Mouse (Mus musculus) liver, adult (tissue): ENCODE measurements around the gene Ttc27.

ENCODE experiments used
- GATA4 ChIP-seq: IDR thresholded peaks from 2 replicates; pipeline ENCODE4 v1.6.1; 2014; ENCODE audit warnings: mild to moderate bottlenecking, low read length; ENCODE audit not compliant: insufficient replicate concordance

Gene Ttc27

GRCm38 (mm10) chr17:74799865-74800264, 82.3 kb downstream of the Ttc27 start:
- no peak for TF ChIP-seq GATA4

- TF ChIP-seq GATA4, result no peak
Observed at GRCm38 (mm10) chr17:74802765-74803164, 85.2 kb downstream of the Ttc27 start.

- no peak for TF ChIP-seq GATA4
Observed at GRCm38 (mm10) chr17:74803835-74804234, 86.3 kb downstream of the Ttc27 start.

- no peak for TF ChIP-seq GATA4
Observed at GRCm38 (mm10) chr17:74804321-74804930, 86.9 kb downstream of the Ttc27 start.

- no peak for TF ChIP-seq GATA4
Observed at GRCm38 (mm10) chr17:74807509-74808248, 90.1 kb downstream of the Ttc27 start.

- no peak for TF ChIP-seq GATA4
Observed at GRCm38 (mm10) chr17:74808330-74808729, 90.8 kb downstream of the Ttc27 start.

- no peak for TF ChIP-seq GATA4
Observed at GRCm38 (mm10) chr17:74808901-74809300, 91.4 kb downstream of the Ttc27 start.

GRCm38 (mm10) chr17:74810892-74811625, 93.5 kb downstream of the Ttc27 start:
- TF ChIP-seq GATA4, result no peak

GRCm38 (mm10) chr17:74819711-74820110, 102.2 kb downstream of the Ttc27 start:
- no peak for TF ChIP-seq GATA4

- TF ChIP-seq GATA4, result no peak
Observed at GRCm38 (mm10) chr17:74830851-74831250, 113.3 kb downstream of the Ttc27 start.

GRCm38 (mm10) chr17:74841721-74842120, 124.2 kb downstream of the Ttc27 start:
- no peak for TF ChIP-seq GATA4

GRCm38 (mm10) chr17:74842603-74843002, 125.1 kb downstream of the Ttc27 start:
- TF ChIP-seq GATA4, result no peak

GRCm38 (mm10) chr17:74843486-74843885, 126.0 kb downstream of the Ttc27 start:
- no peak for TF ChIP-seq GATA4

GRCm38 (mm10) chr17:74846031-74846891, 128.7 kb downstream of the Ttc27 start:
- no peak; the same call in none of the 2 replicates for TF ChIP-seq GATA4

GRCm38 (mm10) chr17:74850216-74850615, 132.7 kb downstream of the Ttc27 start:
- TF ChIP-seq GATA4, result no peak
